Mouse (Mus musculus): Measurements from ENCODE around the gene Phactr4. TPM values are rescaled to one million over a fixed set of nuclear protein-coding genes. Genes with fewer than 3 reads are reported as not detected.

Gene Phactr4
- polyA plus RNA-seq, 1 experiment from 2014 or later, result 24.3 TPM

- H3K27me3 ChIP-seq (ENCODE audit: insufficient read depth, low read length), result no peaks in the 10 kb centered on the region
- H3K4me1 ChIP-seq (replicated peaks; ENCODE audit: insufficient read depth, low read length), result peaks cover 5% of the 10 kb centered on the region
- H3K9me3 ChIP-seq (replicated peaks; ENCODE audit: low read length), result no peaks in the 10 kb centered on the region
- peak overlapping the region; percentile 74 for H3K4me3 ChIP-seq (replicated peaks; ENCODE audit: low read depth, low read length)
- 20% methylated on average over 10 of the region's 10 CpGs for WGBS
- peak overlapping the region; percentile 77; the same call in 1 of the 2 replicates for H3K27ac ChIP-seq
- peak; percentile 67 for TF ChIP-seq CTCF (IDR thresholded peaks at IDR 0.05; ENCODE audit: low read depth)
- H3K36me3 ChIP-seq (ENCODE audit: insufficient read depth, low read length), result peaks cover 24% of the 10 kb centered on the region
- ATAC-seq (replicated peaks; ENCODE audit: low FRiP score, low read depth), result no peak
- peak overlapping the region; percentile 90 for H3K4me2 ChIP-seq (ENCODE audit: low read length)
- DNase-seq (ENCODE audit: low spot score), result peak; percentile 58
- H3K9ac ChIP-seq (ENCODE audit: low read depth, low read length), result peak overlapping the region; percentile 75
These were observed 112.3 kb downstream of the Phactr4 start for GRCm38 (mm10) chr4:132309849-132310472.

GRCm38 (mm10) chr4:132309140-132309848, 113.0 kb downstream of the Phactr4 start:
- Histone ChIP-seq H3K4me1 (replicated peaks; ENCODE audit: insufficient read depth, low read length) (peaks cover 5% of the 10 kb centered on the region), H3K9ac (ENCODE audit: low read depth, low read length) (peak overlapping the region; percentile 75), H3K4me2 (ENCODE audit: low read length) (peak overlapping the region; percentile 90), H3K27ac (peak overlapping the region; percentile 77), H3K36me3 (ENCODE audit: insufficient read depth, low read length) (peaks cover 22% of the 10 kb centered on the region), H3K9me3 (replicated peaks; ENCODE audit: low read length) (no peaks in the 10 kb centered on the region), H3K4me3 (replicated peaks; ENCODE audit: low read depth, low read length) (peak overlapping the region; percentile 74), H3K27me3 (ENCODE audit: insufficient read depth, low read length) (no peaks in the 10 kb centered on the region)
- TF ChIP-seq CTCF (IDR thresholded peaks at IDR 0.05; ENCODE audit: low read depth), result no peak
- WGBS, result under 1% methylated on average over 15 of the region's 15 CpGs
- DNase-seq (ENCODE audit: low spot score) (peak; percentile 56), ATAC-seq (replicated peaks; ENCODE audit: low FRiP score, low read depth) (no peak)

GRCm38 (mm10) chr4:132308437-132309139, 113.7 kb downstream of the Phactr4 start:
- H3K36me3 ChIP-seq (ENCODE audit: insufficient read depth, low read length), result peaks cover 18% of the 10 kb centered on the region
- H3K9me3 ChIP-seq (replicated peaks; ENCODE audit: low read length), result no peaks in the 10 kb centered on the region
- no peaks in the 10 kb centered on the region for H3K27me3 ChIP-seq (ENCODE audit: insufficient read depth, low read length)
- no peak for TF ChIP-seq CTCF (IDR thresholded peaks at IDR 0.05; ENCODE audit: low read depth)
- H3K4me3 ChIP-seq (replicated peaks; ENCODE audit: low read depth, low read length), result peak overlapping the region; percentile 74
- peak overlapping the region; percentile 90 for H3K4me2 ChIP-seq (ENCODE audit: low read length)
- peaks cover 5% of the 10 kb centered on the region for H3K4me1 ChIP-seq (replicated peaks; ENCODE audit: insufficient read depth, low read length)
- peak; percentile 83 for ATAC-seq (replicated peaks; ENCODE audit: low FRiP score, low read depth)
- under 1% methylated on average over 41 of the region's 41 CpGs for WGBS
- peak overlapping the region; percentile 77 for H3K27ac ChIP-seq
- DNase-seq (ENCODE audit: low spot score), result peak; percentile 98
- H3K9ac ChIP-seq (ENCODE audit: low read depth, low read length), result peak overlapping the region; percentile 75

GRCm38 (mm10) chr4:132306004-132306403, 116.3 kb downstream of the Phactr4 start:
- no peaks in the 10 kb centered on the region for H3K27me3 ChIP-seq (ENCODE audit: insufficient read depth, low read length)
- no peak overlapping the region for H3K9ac ChIP-seq (ENCODE audit: low read depth, low read length)
- 72% methylated on average over 6 of the region's 6 CpGs for whole genome bisulfite sequencing
- H3K36me3 ChIP-seq (ENCODE audit: insufficient read depth, low read length), result peaks cover 4% of the 10 kb centered on the region
- no peak for TF ChIP-seq CTCF (IDR thresholded peaks at IDR 0.05; ENCODE audit: low read depth)
- no peak overlapping the region for H3K27ac ChIP-seq
- H3K4me3 ChIP-seq (replicated peaks; ENCODE audit: low read depth, low read length), result no peak overlapping the region
- no peak overlapping the region for H3K4me2 ChIP-seq (ENCODE audit: low read length)
- H3K9me3 ChIP-seq (replicated peaks; ENCODE audit: low read length), result no peaks in the 10 kb centered on the region
- ATAC-seq (replicated peaks; ENCODE audit: low FRiP score, low read depth), result no peak
- DNase-seq (ENCODE audit: low spot score), result no peak
- peaks cover 5% of the 10 kb centered on the region for H3K4me1 ChIP-seq (replicated peaks; ENCODE audit: insufficient read depth, low read length)

Small RNA genes lying within 50 kb of the gene (microRNA-seq; reads per million reads assigned to microRNA genes)
- not detected for gene Gm25707

Other genes starting within 250 kb of the Phactr4 start
- 87.7 and 89.4 TPM in 2 replicates for gene Ythdf2, start 210.2 kb downstream of the Phactr4 start, polyA plus RNA-seq (2015; fragmentation: Nextera tagmentation; extraction: Ambion mirVana)
- 21.9 and 24.3 TPM in 2 replicates for gene Gmeb1, start 160.9 kb downstream of the Phactr4 start, polyA plus RNA-seq (2015; fragmentation: Nextera tagmentation; extraction: Ambion mirVana)
- gene Taf12, start 148.1 kb downstream of the Phactr4 start, polyA plus RNA-seq (2015; fragmentation: Nextera tagmentation; extraction: Ambion mirVana), result 38.1 and 39.0 TPM in 2 replicates
- gene Rab42, start 119.1 kb downstream of the Phactr4 start, polyA plus RNA-seq (2015; fragmentation: Nextera tagmentation; extraction: Ambion mirVana), result 2.4 and 3.0 TPM in 2 replicates
- 70.3 and 72.8 TPM in 2 replicates for gene Trnau1ap, start 93.0 kb downstream of the Phactr4 start, polyA plus RNA-seq (2015; fragmentation: Nextera tagmentation; extraction: Ambion mirVana)
- gene Rcc1, start 68.9 kb downstream of the Phactr4 start, polyA plus RNA-seq (2015; fragmentation: Nextera tagmentation; extraction: Ambion mirVana), result 40.0 and 45.9 TPM in 2 replicates
- 20.9 and 22.1 TPM in 2 replicates for gene Med18, start 41.4 kb upstream of the Phactr4 start, polyA plus RNA-seq (2015; fragmentation: Nextera tagmentation; extraction: Ambion mirVana)
- gene Sesn2, start 88.0 kb upstream of the Phactr4 start, polyA plus RNA-seq (2015; fragmentation: Nextera tagmentation; extraction: Ambion mirVana), result 18.1 and 20.1 TPM in 2 replicates
- 1,652 and 1,801 TPM in 2 replicates for gene Atpif1, start 111.2 kb upstream of the Phactr4 start, polyA plus RNA-seq (2015; fragmentation: Nextera tagmentation; extraction: Ambion mirVana)
- 162 and 170 TPM in 2 replicates for gene Dnajc8, start 113.1 kb upstream of the Phactr4 start, polyA plus RNA-seq (2015; fragmentation: Nextera tagmentation; extraction: Ambion mirVana)
- gene Ptafr, start 141.6 kb upstream of the Phactr4 start, polyA plus RNA-seq (2015; fragmentation: Nextera tagmentation; extraction: Ambion mirVana), result 0.64 and 0.75 TPM in 2 replicates
- gene Eya3, start 216.5 kb upstream of the Phactr4 start, polyA plus RNA-seq (2015; fragmentation: Nextera tagmentation; extraction: Ambion mirVana), result 12.8 and 15.2 TPM in 2 replicates